Mouse (Mus musculus): Measurements from ENCODE around the gene Gm29133. TPM values are rescaled to one million over a fixed set of nuclear protein-coding genes. Genes with fewer than 3 reads are reported as not detected.

The Gm29133 gene
- total and polyA plus RNA-seq, 2 experiments from 2014 or later = not detected

- ATAC-seq (ENCODE audit: low FRiP score) = no peak
- no peak overlapping the region for H3K27ac ChIP-seq (ENCODE audit: low read depth, low read length)
- no peak for TF ChIP-seq CTCF (IDR thresholded peaks at IDR 0.05)
- H3K27me3 ChIP-seq (ENCODE audit: insufficient read depth, low read length) = no peaks in the 10 kb centered on the region
- no peak overlapping the region for H3K4me2 ChIP-seq (ENCODE audit: low read depth, low read length, poor library complexity, severe bottlenecking)
- H3K9me3 ChIP-seq (ENCODE audit: low read length) = no peaks in the 10 kb centered on the region
- no peak overlapping the region for H3K9ac ChIP-seq (replicated peaks; ENCODE audit: low read length, poor library complexity, severe bottlenecking)
- WGBS = 90% methylated on average over 1 of the region's 1 CpGs
- DNase-seq (ENCODE audit: low spot score) = no peak
- H3K4me1 ChIP-seq (ENCODE audit: insufficient read depth, low read length) = no peaks in the 10 kb centered on the region
- no peaks in the 10 kb centered on the region for H3K36me3 ChIP-seq (ENCODE audit: insufficient read depth, low read length)
- H3K4me3 ChIP-seq (ENCODE audit: low read depth, low read length) = no peak overlapping the region
These were observed 75.9 kb downstream of the Gm29133 start for GRCm38 (mm10) chr3:75823934-75824333.

DNA sequence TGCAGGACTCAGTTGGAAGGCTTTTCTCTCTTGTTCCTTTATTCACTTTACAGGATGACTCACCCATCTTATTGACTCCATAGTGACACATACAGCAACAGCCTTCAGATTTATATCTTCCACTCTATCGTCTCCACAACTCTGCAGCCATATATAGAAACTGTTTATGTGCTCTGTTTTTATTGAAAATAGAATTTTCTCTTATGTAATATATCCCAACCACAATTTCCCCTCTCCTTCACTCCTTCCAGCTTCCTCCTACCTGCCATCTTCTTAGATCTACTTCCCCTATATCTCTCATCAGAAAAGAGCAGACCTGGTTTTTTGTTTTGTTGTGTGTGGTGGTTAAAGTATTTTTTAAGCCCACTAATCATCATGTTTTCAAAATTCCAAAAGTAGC, 76.5 kb downstream of the Gm29133 start:
- DNase-seq (ENCODE audit: low spot score) (no peak), ATAC-seq (ENCODE audit: low FRiP score) (no peak)
- H3K4me3 ChIP-seq (ENCODE audit: low read depth, low read length) = no peak overlapping the region
- no peaks in the 10 kb centered on the region for H3K9me3 ChIP-seq (ENCODE audit: low read length)
- H3K27ac ChIP-seq (ENCODE audit: low read depth, low read length) = no peak overlapping the region
- no peaks in the 10 kb centered on the region for H3K27me3 ChIP-seq (ENCODE audit: insufficient read depth, low read length)
- H3K4me1 ChIP-seq (ENCODE audit: insufficient read depth, low read length) = no peaks in the 10 kb centered on the region
- no peak overlapping the region for H3K9ac ChIP-seq (replicated peaks; ENCODE audit: low read length, poor library complexity, severe bottlenecking)
- no peak for TF ChIP-seq CTCF (IDR thresholded peaks at IDR 0.05)
- no peak overlapping the region for H3K4me2 ChIP-seq (ENCODE audit: low read depth, low read length, poor library complexity, severe bottlenecking)
- 88% methylated on average over 1 of the region's 1 CpGs for WGBS
- H3K36me3 ChIP-seq (ENCODE audit: insufficient read depth, low read length) = no peaks in the 10 kb centered on the region

DNA sequence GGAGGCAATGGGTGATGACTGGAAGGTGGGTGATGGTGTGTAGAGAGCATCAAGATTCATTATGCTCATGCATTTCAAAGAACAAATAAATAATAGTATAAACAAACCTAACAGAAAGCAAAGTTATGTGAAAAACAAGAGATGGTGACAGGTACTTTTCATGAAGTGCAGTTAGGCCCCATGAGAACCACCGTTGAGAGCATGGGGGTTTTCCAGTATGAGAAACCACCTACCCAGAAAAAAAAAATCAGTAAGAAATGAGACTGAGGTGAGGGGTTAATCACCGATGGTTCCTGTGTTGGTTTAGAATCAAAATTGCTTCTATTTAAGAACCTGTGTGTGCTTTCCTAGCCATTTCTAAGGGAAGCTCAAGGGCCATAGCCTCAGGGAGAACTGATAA, 86.8 kb downstream of the Gm29133 start:
- 94% methylated on average over 2 of the region's 2 CpGs for WGBS

GRCm38 (mm10) chr3:75835286-75835967, 87.4 kb downstream of the Gm29133 start:
- H3K4me3 ChIP-seq (ENCODE audit: low read depth, low read length) = no peak overlapping the region
- no peaks in the 10 kb centered on the region for H3K4me1 ChIP-seq (ENCODE audit: insufficient read depth, low read length)
- no peak overlapping the region for H3K9ac ChIP-seq (replicated peaks; ENCODE audit: low read length, poor library complexity, severe bottlenecking)
- H3K36me3 ChIP-seq (ENCODE audit: insufficient read depth, low read length) = no peaks in the 10 kb centered on the region
- ATAC-seq (ENCODE audit: low FRiP score) (no peak), DNase-seq (ENCODE audit: low spot score) (no peak)
- no peak for TF ChIP-seq CTCF (IDR thresholded peaks at IDR 0.05)
- H3K4me2 ChIP-seq (ENCODE audit: low read depth, low read length, poor library complexity, severe bottlenecking) = no peak overlapping the region
- no peak overlapping the region for H3K27ac ChIP-seq (ENCODE audit: low read depth, low read length)
- no peaks in the 10 kb centered on the region for H3K27me3 ChIP-seq (ENCODE audit: insufficient read depth, low read length)
- H3K9me3 ChIP-seq (ENCODE audit: low read length) = no peaks in the 10 kb centered on the region
- 88% methylated on average over 5 of the region's 5 CpGs for WGBS

More for the DNA sequence above, 86.8 kb downstream of the Gm29133 start:
- no peak overlapping the region for H3K27ac ChIP-seq (ENCODE audit: low read depth, low read length)
- ATAC-seq (ENCODE audit: low FRiP score) (no peak), DNase-seq (ENCODE audit: low spot score) (no peak)
- no peaks in the 10 kb centered on the region for H3K9me3 ChIP-seq (ENCODE audit: low read length)
- H3K4me3 ChIP-seq (ENCODE audit: low read depth, low read length) = no peak overlapping the region
- H3K4me1 ChIP-seq (ENCODE audit: insufficient read depth, low read length) = no peaks in the 10 kb centered on the region
- H3K36me3 ChIP-seq (ENCODE audit: insufficient read depth, low read length) = no peaks in the 10 kb centered on the region
- H3K27me3 ChIP-seq (ENCODE audit: insufficient read depth, low read length) = no peaks in the 10 kb centered on the region
- TF ChIP-seq CTCF (IDR thresholded peaks at IDR 0.05) = no peak
- H3K4me2 ChIP-seq (ENCODE audit: low read depth, low read length, poor library complexity, severe bottlenecking) = no peak overlapping the region
- no peak overlapping the region for H3K9ac ChIP-seq (replicated peaks; ENCODE audit: low read length, poor library complexity, severe bottlenecking)

Other genes starting within 250 kb of the Gm29133 start
- 33.8 and 54.2 TPM in 2 replicates for gene Pdcd10, start 191.3 kb upstream of the Gm29133 start, total RNA-seq (2014; rRNA removed)
- 93.8 and 95.6 TPM in 2 replicates for gene Pdcd10, start 191.3 kb upstream of the Gm29133 start, polyA plus RNA-seq (2015; fragmentation: Nextera tagmentation; extraction: Ambion mirVana)
- gene Serpini1, start 190.7 kb upstream of the Gm29133 start, total RNA-seq (2014; rRNA removed) = 102 and 123 TPM in 2 replicates
- gene Serpini1, start 190.7 kb upstream of the Gm29133 start, polyA plus RNA-seq (2015; fragmentation: Nextera tagmentation; extraction: Ambion mirVana) = 142 and 152 TPM in 2 replicates
- 11.9 and 21.7 TPM in 2 replicates for gene Golim4, start 208.8 kb downstream of the Gm29133 start, total RNA-seq (2014; rRNA removed)
- gene Golim4, start 208.8 kb downstream of the Gm29133 start, polyA plus RNA-seq (2015; fragmentation: Nextera tagmentation; extraction: Ambion mirVana) = 11.5 and 15.4 TPM in 2 replicates

Data from midbrain, postnatal 0 days (tissue).